Mouse (Mus musculus) CH12.LX (cell line): ENCODE measurements at regions not wholly inside any gene's neighbourhood (a gene's known extent, or its start where the extent isn't known, plus 50 kb on each side); places are given as distances from the start of the nearest gene placed in this dataset.

Source experiments
- DNase-seq: peaks from one replicate; pipeline ENCODE4 v3.0.0-alpha.2; 2013; ENCODE audit errors: extremely low read depth
- H3K27ac ChIP-seq: 2 replicates; pipeline ENCODE4 v1.5.1; 2012; ENCODE audit warnings: low read depth, mild to moderate bottlenecking, control low read depth, moderate library complexity; ENCODE audit not compliant: insufficient read depth
- H3K27me3 ChIP-seq: replicated peaks from 2 replicates; pipeline ENCODE3; 2012; ENCODE audit warnings: inconsistent platforms
- H3K36me3 ChIP-seq, 2 experiments: replicated peaks in 1 of 2; 2 replicates each; pipeline versions ENCODE3 to v1.6.1; 2012; ENCODE audit warnings: inconsistent platforms in 1 of 2, low read length in 1 of 2, mild to moderate bottlenecking in 1 of 2, mixed read lengths in 1 of 2, moderate library complexity in 1 of 2; ENCODE audit not compliant: control insufficient read depth in 1 of 2, insufficient read depth in 1 of 2
- H3K4me1 ChIP-seq, 2 experiments: 2 replicates each; pipeline ENCODE4 v1.6.1; 2012; ENCODE audit warnings: inconsistent platforms in 1 of 2, moderate library complexity in 1 of 2; ENCODE audit not compliant: insufficient read depth in 2 of 2, control insufficient read depth in 1 of 2
- H3K4me2 ChIP-seq: 2 replicates; pipeline ENCODE4 v1.6.1; 2012; ENCODE audit warnings: low read depth, mild to moderate bottlenecking, control low read depth; ENCODE audit not compliant: poor library complexity, insufficient read depth, severe bottlenecking
- H3K4me3 ChIP-seq, 3 experiments: fragments of 150-350 bp in 1 of 3; sonication (generic) in 1 of 3; replicated peaks in 1 of 3; 2 replicates each; pipeline versions ENCODE3 to v1.5.1; 2011 to 2012; ENCODE audit warnings: low read depth in 2 of 3, low read length in 2 of 3, mild to moderate bottlenecking in 2 of 3, moderate library complexity in 2 of 3, control low read depth in 1 of 3, improper control_type of control experiment in 1 of 3, inconsistent platforms in 1 of 3, mixed read lengths in 1 of 3; ENCODE audit not compliant: poor library complexity in 1 of 3
- H3K79me2 ChIP-seq: replicated peaks from 2 replicates; pipeline ENCODE4 v1.6.1; 2012; ENCODE audit warnings: mild to moderate bottlenecking, moderate library complexity; ENCODE audit not compliant: control insufficient read depth, poor library complexity, insufficient read depth, severe bottlenecking; ENCODE audit errors: extremely low read depth
- H3K9ac ChIP-seq: 2 replicates; pipeline ENCODE4 v1.6.1; 2012; ENCODE audit warnings: low read depth, mild to moderate bottlenecking, control low read depth, moderate library complexity; ENCODE audit not compliant: insufficient read depth
- H3K9me3 ChIP-seq: replicated peaks from 2 replicates; pipeline ENCODE3; 2012; ENCODE audit warnings: low read length, inconsistent platforms, mixed read lengths
- BHLHE40 ChIP-seq: IDR thresholded peaks from 2 replicates; pipeline ENCODE4 v1.6.1; 2011; ENCODE audit warnings: mild to moderate bottlenecking, low read depth, low read length, improper control_type of control experiment
- CHD1 ChIP-seq: IDR thresholded peaks from 2 replicates; pipeline ENCODE4 v1.6.1; 2012; ENCODE audit warnings: low read depth, low read length, improper control_type of control experiment, inconsistent platforms
- CHD2 ChIP-seq: IDR thresholded peaks from 2 replicates; pipeline ENCODE4 v1.6.1; 2011; ENCODE audit warnings: low read length, improper control_type of control experiment
- CTCF ChIP-seq, 2 experiments: IDR thresholded peaks in 1 of 2; conservative IDR thresholded peaks in 1 of 2; 2 replicates each; pipeline ENCODE4 v1.5.1; 2011 to 2012; ENCODE audit warnings: low read depth in 2 of 2, low read length in 2 of 2, improper control_type of control experiment in 1 of 2, inconsistent platforms in 1 of 2, mild to moderate bottlenecking in 1 of 2, moderate library complexity in 1 of 2
- ETS1 ChIP-seq: conservative IDR thresholded peaks from 2 replicates; pipeline ENCODE4 v1.6.1; 2012; ENCODE audit warnings: low read depth, mild to moderate bottlenecking, inconsistent platforms, low read length, improper control_type of control experiment, moderate library complexity
- HCFC1 ChIP-seq: IDR thresholded peaks from 2 replicates; pipeline ENCODE4 v1.6.1; 2012; ENCODE audit warnings: low read depth, mild to moderate bottlenecking, inconsistent platforms, low read length, improper control_type of control experiment
- IRF4 ChIP-seq: IDR thresholded peaks from 2 replicates; pipeline ENCODE4 v1.6.1; 2014; ENCODE audit warnings: low read depth, mild to moderate bottlenecking, inconsistent platforms, low read length, improper control_type of control experiment
- JUN ChIP-seq: IDR thresholded peaks from 2 replicates; pipeline ENCODE4 v1.6.1; 2011; ENCODE audit warnings: low read depth, mild to moderate bottlenecking, low read length, improper control_type of control experiment, moderate library complexity; ENCODE audit not compliant: insufficient read depth
- JUND ChIP-seq: conservative IDR thresholded peaks from 2 replicates; pipeline ENCODE4 v1.6.1; 2011; ENCODE audit warnings: low read depth, low read length, improper control_type of control experiment
- KAT2A ChIP-seq: IDR thresholded peaks from 2 replicates; pipeline ENCODE4 v1.6.1; 2012; ENCODE audit warnings: low read length, improper control_type of control experiment, inconsistent platforms; ENCODE audit not compliant: insufficient replicate concordance
- MAZ ChIP-seq: IDR thresholded peaks from 2 replicates; pipeline ENCODE4 v1.6.1; 2012; ENCODE audit warnings: low read depth, mild to moderate bottlenecking, inconsistent platforms, low read length, improper control_type of control experiment, moderate library complexity
- MEF2A ChIP-seq: IDR thresholded peaks from 2 replicates; pipeline ENCODE4 v1.6.1; 2014; ENCODE audit warnings: low read depth, mild to moderate bottlenecking, inconsistent platforms, low read length, improper control_type of control experiment, borderline replicate concordance
- MXI1 ChIP-seq: IDR thresholded peaks from 2 replicates; pipeline ENCODE4 v1.6.1; 2011; ENCODE audit warnings: mild to moderate bottlenecking, low read depth, low read length, improper control_type of control experiment
- MYC ChIP-seq: IDR thresholded peaks from 2 replicates; pipeline ENCODE4 v1.6.1; 2011; ENCODE audit warnings: low read depth, mild to moderate bottlenecking, improper control_type of control experiment, low read length
- POLR2A ChIP-seq: IDR thresholded peaks from 2 replicates; pipeline ENCODE4 v1.6.1; 2011; ENCODE audit warnings: low read depth, mild to moderate bottlenecking, improper control_type of control experiment, low read length
- POLR2AphosphoS2 ChIP-seq: IDR thresholded peaks from 2 replicates; pipeline ENCODE4 v1.6.1; 2011; ENCODE audit warnings: low read depth, low read length, improper control_type of control experiment
- RAD21 ChIP-seq: IDR thresholded peaks from 2 replicates; pipeline ENCODE4 v1.6.1; 2011; ENCODE audit warnings: low read depth, mild to moderate bottlenecking, low read length, improper control_type of control experiment, moderate library complexity
- SIN3A ChIP-seq: IDR thresholded peaks from 2 replicates; pipeline ENCODE4 v1.6.1; 2012; ENCODE audit warnings: low read length, improper control_type of control experiment, inconsistent platforms
- SMC3 ChIP-seq: IDR thresholded peaks from 2 replicates; pipeline ENCODE4 v1.6.1; 2011; ENCODE audit warnings: low read depth, low read length, improper control_type of control experiment
- TCF12 ChIP-seq: IDR thresholded peaks from 2 replicates; pipeline ENCODE4 v1.6.1; 2014; ENCODE audit warnings: low read depth, mild to moderate bottlenecking, inconsistent platforms, low read length, improper control_type of control experiment
- USF2 ChIP-seq: conservative IDR thresholded peaks from 2 replicates; pipeline ENCODE4 v1.6.1; 2011; ENCODE audit warnings: low read depth, low read length, improper control_type of control experiment
- ZC3H11A ChIP-seq: IDR thresholded peaks from 2 replicates; pipeline ENCODE4 v1.6.1; 2012; ENCODE audit warnings: low read depth, mild to moderate bottlenecking, inconsistent platforms, low read length, improper control_type of control experiment
- dilution Hi-C: fragments of 300-500 bp; cut with MboI; formaldehyde crosslinking; loops from 2 replicates; pipeline ENCODE4 v1.14.3; 2020; ENCODE audit warnings: low sequenced_read_pairs; ENCODE audit not compliant: extremely low pct_unique_long_range_greater_than_20kb, extremely low pct_ligation_motif_present
- in situ Hi-C: fragments of 300-500 bp; cut with MboI; formaldehyde crosslinking; loops from 3 replicates; pipeline ENCODE4 v1.14.3; 2019; ENCODE audit warnings: low sequenced_read_pairs, low pct_ligation_motif_present, low pct_unique_long_range_greater_than_20kb, mixed read lengths

- no peaks in the 10 kb centered on the region for H3K36me3 ChIP-seq
- no peaks in the 10 kb centered on the region for H3K79me2 ChIP-seq
- no peak overlapping the region for H3K4me3 ChIP-seq
- peaks cover 5% of the 10 kb centered on the region for H3K27me3 ChIP-seq
- H3K27ac ChIP-seq, result no peak overlapping the region
- no peaks in the 10 kb centered on the region for H3K9me3 ChIP-seq
- no peak for DNase-seq
- dilution Hi-C loops, result no loop called here
- no peak for TF ChIP-seq MAZ
- no peak for TF ChIP-seq USF2
- no peak for TF ChIP-seq CTCF (conservative IDR thresholded peaks at IDR 0.05 in 1 of 2, IDR thresholded peaks at IDR 0.05 in 1 of 2; ENCODE audit: low read depth in 2 of 2, low read length in 2 of 2)
- TF ChIP-seq KAT2A, result no peak
- TF ChIP-seq CHD1, result no peak
- TF ChIP-seq MYC, result no peak
- TF ChIP-seq SMC3, result no peak
- no peak for TF ChIP-seq POLR2A
- no peak for TF ChIP-seq MXI1
- no peak for TF ChIP-seq IRF4
- TF ChIP-seq BHLHE40, result no peak
- H3K4me2 ChIP-seq, result no peak overlapping the region
- 0 out of 4 replicates have a peak, but pooled peaks cover 0 to 2% of the 10 kb centered on the region in 2 experiments for H3K4me1 ChIP-seq
- no peak overlapping the region for H3K9ac ChIP-seq
- in situ Hi-C loops, result no loop called here
Measured at GRCm38 (mm10) chr2:166361645-166362044, 206.2 kb upstream of the Sulf2 start.

DNA sequence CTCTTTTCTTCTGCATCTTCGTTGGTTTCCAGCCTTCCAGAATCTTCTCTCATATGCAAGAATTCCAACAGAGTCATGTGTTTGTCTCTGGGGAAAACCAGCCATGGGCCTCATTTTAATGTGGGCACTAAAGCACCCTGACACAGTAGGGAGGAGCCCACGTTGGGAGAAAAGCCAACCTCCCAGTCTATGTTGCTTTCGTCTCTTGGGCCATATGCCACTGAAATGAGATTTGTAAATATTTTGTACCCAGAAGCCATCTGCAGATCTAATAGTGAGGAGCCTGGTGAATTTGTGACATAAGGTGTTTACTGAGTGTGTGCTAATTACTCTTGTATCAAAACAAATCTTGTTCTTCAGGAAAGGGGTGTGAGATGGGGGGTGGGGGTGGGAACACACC, 205.3 kb upstream of the Sulf2 start:
- dilution Hi-C loops (no loop called here), in situ Hi-C loops (no loop called here)
- H3K79me2 ChIP-seq, result no peaks in the 10 kb centered on the region
- DNase-seq, result no peak
- H3K4me3 ChIP-seq, result no peak overlapping the region
- no peak for TF ChIP-seq POLR2AphosphoS2
- TF ChIP-seq MXI1, result no peak
- TF ChIP-seq SIN3A, result no peak
- no peak for TF ChIP-seq HCFC1
- TF ChIP-seq JUND, result no peak
- no peak for TF ChIP-seq CHD2
- TF ChIP-seq MYC, result no peak
- H3K9me3 ChIP-seq, result no peaks in the 10 kb centered on the region
- H3K4me2 ChIP-seq, result no peak overlapping the region
- no peak overlapping the region for H3K9ac ChIP-seq
- H3K36me3 ChIP-seq, result no peaks in the 10 kb centered on the region
- 0 out of 4 replicates have a peak, but pooled peaks cover 0 to 2% of the 10 kb centered on the region in 2 experiments for H3K4me1 ChIP-seq
- peaks cover 11% of the 10 kb centered on the region for H3K27me3 ChIP-seq
- H3K27ac ChIP-seq, result no peak overlapping the region

GRCm38 (mm10) chr2:166359995-166360394, 204.5 kb upstream of the Sulf2 start:
- H3K9ac ChIP-seq, result no peak overlapping the region
- H3K4me3 ChIP-seq, result no peak overlapping the region
- H3K27ac ChIP-seq, result no peak overlapping the region
- dilution Hi-C loops, result no loop called here
- no peak for DNase-seq
- TF ChIP-seq MXI1, result no peak
- TF ChIP-seq CTCF (conservative IDR thresholded peaks at IDR 0.05 in 1 of 2, IDR thresholded peaks at IDR 0.05 in 1 of 2; ENCODE audit: low read depth in 2 of 2, low read length in 2 of 2), result no peak
- no peak for TF ChIP-seq ZC3H11A
- no peak for TF ChIP-seq RAD21
- no peak for TF ChIP-seq POLR2A
- TF ChIP-seq MAZ, result no peak
- TF ChIP-seq JUND, result no peak
- TF ChIP-seq POLR2AphosphoS2, result no peak
- TF ChIP-seq BHLHE40, result no peak
- TF ChIP-seq CHD2, result no peak
- no peak for TF ChIP-seq MEF2A
- no peak for TF ChIP-seq JUN
- no peak for TF ChIP-seq TCF12
- no peak for TF ChIP-seq ETS1
- 0 out of 4 replicates have a peak, but pooled peaks cover 0 to 2% of the 10 kb centered on the region in 2 experiments for H3K4me1 ChIP-seq
- in situ Hi-C loops, result no loop called here
- H3K4me2 ChIP-seq, result no peak overlapping the region
- peaks cover 15% of the 10 kb centered on the region for H3K27me3 ChIP-seq
- H3K36me3 ChIP-seq, result no peaks in the 10 kb centered on the region
- H3K79me2 ChIP-seq, result no peaks in the 10 kb centered on the region
- no peaks in the 10 kb centered on the region for H3K9me3 ChIP-seq
